Mouse (Mus musculus): Measurements from ENCODE around the gene Kidins220. TPM values are rescaled to one million over a fixed set of nuclear protein-coding genes. Genes with fewer than 3 reads are reported as not detected.

Kidins220 gene
- polyA plus RNA-seq, 1 experiment from 2014 or later, result 32.7 TPM

- H3K27me3 ChIP-seq (ENCODE audit: control insufficient read depth, insufficient read depth, low read length), result no peaks in the 10 kb centered on the region
- 0 out of 2 replicates have a peak, but pooled peaks cover 4% of the 10 kb centered on the region for H3K36me3 ChIP-seq (ENCODE audit: control insufficient read depth, insufficient read depth, low read length)
- no peak overlapping the region for H3K4me3 ChIP-seq (replicated peaks; ENCODE audit: low read length)
- no peak overlapping the region for H3K4me2 ChIP-seq (ENCODE audit: low read depth, low read length)
- ATAC-seq (ENCODE audit: insufficient read depth, low FRiP score), result no peak
- H3K9ac ChIP-seq (ENCODE audit: low read length), result no peak overlapping the region
- H3K4me1 ChIP-seq (ENCODE audit: control insufficient read depth, insufficient read depth, low read length), result no peaks in the 10 kb centered on the region
- H3K9me3 ChIP-seq (replicated peaks; ENCODE audit: control insufficient read depth, low read length), result no peaks in the 10 kb centered on the region
- H3K27ac ChIP-seq (ENCODE audit: low read length), result no peak overlapping the region
- 78% methylated on average over 9 of the region's 9 CpGs for WGBS
These were observed 19.6 kb upstream of the Kidins220 start for GRCm38 (mm10) chr12:24955137-24955536.

- 87% methylated on average over 3 of the region's 3 CpGs for WGBS
- H3K4me3 ChIP-seq (replicated peaks; ENCODE audit: low read length), result no peak overlapping the region
- H3K36me3 ChIP-seq (ENCODE audit: control insufficient read depth, insufficient read depth, low read length), result no peaks in the 10 kb centered on the region
- H3K4me1 ChIP-seq (ENCODE audit: control insufficient read depth, insufficient read depth, low read length), result no peaks in the 10 kb centered on the region
- H3K9ac ChIP-seq (ENCODE audit: low read length), result no peak overlapping the region
- H3K27me3 ChIP-seq (ENCODE audit: control insufficient read depth, insufficient read depth, low read length), result no peaks in the 10 kb centered on the region
- ATAC-seq (ENCODE audit: insufficient read depth, low FRiP score), result no peak
- H3K9me3 ChIP-seq (replicated peaks; ENCODE audit: control insufficient read depth, low read length), result no peaks in the 10 kb centered on the region
- H3K27ac ChIP-seq (ENCODE audit: low read length), result no peak overlapping the region
- no peak overlapping the region for H3K4me2 ChIP-seq (ENCODE audit: low read depth, low read length)
These were observed 16.2 kb upstream of the Kidins220 start for GRCm38 (mm10) chr12:24958526-24958925.

GRCm38 (mm10) chr12:24961821-24962220 lies 12.9 kb upstream of the Kidins220 start:
- ATAC-seq (ENCODE audit: insufficient read depth, low FRiP score), result no peak
- H3K9ac ChIP-seq (ENCODE audit: low read length), result no peak overlapping the region
- H3K27me3 ChIP-seq (ENCODE audit: control insufficient read depth, insufficient read depth, low read length), result no peaks in the 10 kb centered on the region
- H3K9me3 ChIP-seq (replicated peaks; ENCODE audit: control insufficient read depth, low read length), result peaks cover 2% of the 10 kb centered on the region; the same call in 1 of the 2 replicates
- H3K4me2 ChIP-seq (ENCODE audit: low read depth, low read length), result no peak overlapping the region
- H3K36me3 ChIP-seq (ENCODE audit: control insufficient read depth, insufficient read depth, low read length), result no peaks in the 10 kb centered on the region
- H3K4me1 ChIP-seq (ENCODE audit: control insufficient read depth, insufficient read depth, low read length), result no peaks in the 10 kb centered on the region
- no peak overlapping the region for H3K4me3 ChIP-seq (replicated peaks; ENCODE audit: low read length)
- no peak overlapping the region for H3K27ac ChIP-seq (ENCODE audit: low read length)
- WGBS, result 82% methylated on average over 7 of the region's 7 CpGs

DNA sequence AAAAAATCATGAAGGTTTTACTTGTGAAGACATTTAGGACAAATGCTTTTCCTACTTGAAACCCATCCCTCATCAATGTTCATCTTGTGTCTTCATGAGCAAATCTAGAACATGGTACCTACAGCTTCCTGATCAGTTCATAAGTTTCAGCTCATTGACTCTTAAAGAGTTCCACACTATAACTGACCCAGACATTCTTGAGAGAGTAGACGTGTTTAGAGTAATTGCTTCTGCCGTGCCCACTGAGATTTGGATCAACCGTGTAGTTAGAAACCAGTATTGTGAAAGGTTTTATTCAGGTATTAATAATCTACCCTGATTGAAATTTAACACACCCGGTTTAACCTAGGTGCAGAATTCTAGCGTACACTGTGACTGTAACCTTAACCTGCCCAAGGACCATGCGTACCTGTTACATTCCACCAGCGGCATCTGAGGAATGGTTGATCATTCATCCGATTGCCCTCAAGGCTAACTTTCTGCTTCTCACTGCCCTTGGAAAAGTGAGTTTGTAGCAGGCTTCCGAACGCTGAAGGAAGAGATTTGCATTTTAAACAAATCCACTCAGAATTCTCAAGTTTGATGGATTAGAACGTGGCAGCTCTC lies 12.3 kb upstream of the Kidins220 start:
- H3K27me3 ChIP-seq (ENCODE audit: control insufficient read depth, insufficient read depth, low read length), result no peaks in the 10 kb centered on the region
- peaks cover 3% of the 10 kb centered on the region; the same call in 1 of the 2 replicates for H3K9me3 ChIP-seq (replicated peaks; ENCODE audit: control insufficient read depth, low read length)
- H3K4me3 ChIP-seq (replicated peaks; ENCODE audit: low read length), result no peak overlapping the region
- no peaks in the 10 kb centered on the region for H3K4me1 ChIP-seq (ENCODE audit: control insufficient read depth, insufficient read depth, low read length)
- H3K9ac ChIP-seq (ENCODE audit: low read length), result no peak overlapping the region
- H3K4me2 ChIP-seq (ENCODE audit: low read depth, low read length), result no peak overlapping the region
- WGBS, result 75% methylated on average over 11 of the region's 11 CpGs
- H3K27ac ChIP-seq (ENCODE audit: low read length), result no peak overlapping the region
- no peaks in the 10 kb centered on the region for H3K36me3 ChIP-seq (ENCODE audit: control insufficient read depth, insufficient read depth, low read length)
- no peak for ATAC-seq (ENCODE audit: insufficient read depth, low FRiP score)

DNA sequence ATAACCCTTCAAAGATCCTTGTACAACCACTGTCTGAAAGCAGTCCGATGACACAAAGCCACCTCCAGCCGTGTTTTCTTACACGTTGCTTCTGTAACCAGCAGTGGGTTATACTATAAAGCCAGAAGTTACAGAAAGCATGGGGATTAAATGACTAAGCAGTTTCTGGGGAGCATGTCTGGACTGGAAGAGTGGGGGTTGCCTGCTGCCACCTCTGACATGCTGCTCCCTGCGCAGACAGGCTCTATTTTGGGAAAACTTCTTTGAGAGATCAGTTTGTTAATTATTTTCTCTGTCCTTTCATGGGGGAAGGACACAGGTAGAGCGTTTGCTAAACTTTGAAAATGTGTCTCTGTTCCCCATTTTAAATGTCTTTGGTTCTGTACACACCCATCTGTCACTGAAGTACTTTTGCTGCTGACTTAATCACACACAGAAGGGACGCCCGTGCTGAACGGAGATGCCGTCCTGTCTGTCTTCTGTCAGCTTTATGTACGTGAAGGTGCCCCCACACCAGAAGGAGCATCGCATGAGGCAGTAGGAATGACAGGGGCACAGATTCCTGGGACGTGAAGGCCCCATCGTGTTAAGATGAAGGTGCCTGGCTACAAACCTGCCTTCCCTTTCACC lies 11.2 kb upstream of the Kidins220 start:
- H3K4me2 ChIP-seq (ENCODE audit: low read depth, low read length), result peak overlapping the region; percentile 36; the same call in 1 of the 2 replicates
- no peak for ATAC-seq (ENCODE audit: insufficient read depth, low FRiP score)
- no peaks in the 10 kb centered on the region for H3K36me3 ChIP-seq (ENCODE audit: control insufficient read depth, insufficient read depth, low read length)
- no peak overlapping the region for H3K4me3 ChIP-seq (replicated peaks; ENCODE audit: low read length)
- 56% methylated on average over 13 of the region's 13 CpGs for WGBS
- H3K9ac ChIP-seq (ENCODE audit: low read length), result no peak overlapping the region
- H3K27me3 ChIP-seq (ENCODE audit: control insufficient read depth, insufficient read depth, low read length), result no peaks in the 10 kb centered on the region
- no peaks in the 10 kb centered on the region for H3K4me1 ChIP-seq (ENCODE audit: control insufficient read depth, insufficient read depth, low read length)
- H3K27ac ChIP-seq (ENCODE audit: low read length), result peak overlapping the region; percentile 90
- H3K9me3 ChIP-seq (replicated peaks; ENCODE audit: control insufficient read depth, low read length), result peaks cover 3% of the 10 kb centered on the region; the same call in 1 of the 2 replicates

GRCm38 (mm10) chr12:24965406-24965805 lies 9.3 kb upstream of the Kidins220 start:
- Histone ChIP-seq H3K27me3 (ENCODE audit: control insufficient read depth, insufficient read depth, low read length) (no peaks in the 10 kb centered on the region), H3K4me1 (ENCODE audit: control insufficient read depth, insufficient read depth, low read length) (no peaks in the 10 kb centered on the region), H3K36me3 (ENCODE audit: control insufficient read depth, insufficient read depth, low read length) (no peaks in the 10 kb centered on the region), H3K4me2 (ENCODE audit: low read depth, low read length) (no peak overlapping the region), H3K9ac (ENCODE audit: low read length) (no peak overlapping the region), H3K27ac (ENCODE audit: low read length) (no peak overlapping the region), H3K4me3 (replicated peaks; ENCODE audit: low read length) (no peak overlapping the region), H3K9me3 (replicated peaks; ENCODE audit: control insufficient read depth, low read length) (peaks cover 3% of the 10 kb centered on the region; the same call in 1 of the 2 replicates)
- WGBS, result 80% methylated on average over 6 of the region's 6 CpGs
- ATAC-seq (ENCODE audit: insufficient read depth, low FRiP score), result no peak

DNA sequence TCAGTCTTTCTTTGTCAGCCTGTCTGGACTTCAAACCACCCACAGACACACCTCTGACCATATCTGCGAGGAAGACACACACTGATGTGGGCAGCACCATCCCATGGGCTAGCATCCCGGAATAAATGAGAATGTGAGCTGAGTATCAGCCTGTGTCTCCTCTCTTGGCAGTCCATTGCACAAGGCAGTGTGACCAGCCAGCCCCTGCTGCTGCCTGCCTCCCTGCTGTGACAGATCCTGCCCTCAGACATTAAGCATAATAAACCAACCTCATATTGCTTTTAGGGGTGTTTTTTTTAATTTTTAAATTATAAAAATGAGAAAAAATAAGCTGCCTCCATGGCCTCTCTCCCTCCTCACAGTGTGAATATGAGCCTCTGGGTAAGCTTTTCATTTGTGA lies 8.7 kb upstream of the Kidins220 start:
- Histone ChIP-seq H3K9ac (ENCODE audit: low read length) (no peak overlapping the region), H3K9me3 (replicated peaks; ENCODE audit: control insufficient read depth, low read length) (peaks cover 3% of the 10 kb centered on the region; the same call in 1 of the 2 replicates), H3K4me3 (replicated peaks; ENCODE audit: low read length) (no peak overlapping the region), H3K36me3 (ENCODE audit: control insufficient read depth, insufficient read depth, low read length) (no peaks in the 10 kb centered on the region), H3K27ac (ENCODE audit: low read length) (no peak overlapping the region), H3K4me1 (ENCODE audit: control insufficient read depth, insufficient read depth, low read length) (no peaks in the 10 kb centered on the region), H3K27me3 (ENCODE audit: control insufficient read depth, insufficient read depth, low read length) (no peaks in the 10 kb centered on the region), H3K4me2 (ENCODE audit: low read depth, low read length) (no peak overlapping the region)
- WGBS, result 81% methylated on average over 2 of the region's 2 CpGs
- no peak for ATAC-seq (ENCODE audit: insufficient read depth, low FRiP score)

GRCm38 (mm10) chr12:24971490-24972200 lies 3.1 kb upstream of the Kidins220 start:
- H3K27me3 ChIP-seq (ENCODE audit: control insufficient read depth, insufficient read depth, low read length), result no peaks in the 10 kb centered on the region
- H3K27ac ChIP-seq (ENCODE audit: low read length), result no peak overlapping the region
- H3K9me3 ChIP-seq (replicated peaks; ENCODE audit: control insufficient read depth, low read length), result peaks cover 3% of the 10 kb centered on the region; the same call in 1 of the 2 replicates
- no peak overlapping the region for H3K9ac ChIP-seq (ENCODE audit: low read length)
- no peaks in the 10 kb centered on the region for H3K36me3 ChIP-seq (ENCODE audit: control insufficient read depth, insufficient read depth, low read length)
- no peak overlapping the region for H3K4me3 ChIP-seq (replicated peaks; ENCODE audit: low read length)
- H3K4me1 ChIP-seq (ENCODE audit: control insufficient read depth, insufficient read depth, low read length), result peaks cover 3% of the 10 kb centered on the region; the same call in 1 of the 2 replicates
- no peak overlapping the region for H3K4me2 ChIP-seq (ENCODE audit: low read depth, low read length)
- WGBS, result 87% methylated on average over 5 of the region's 5 CpGs
- ATAC-seq (ENCODE audit: insufficient read depth, low FRiP score), result no peak
